ENCODE assay signal across 8 mouse cellular contexts in the genomic region with DNA sequence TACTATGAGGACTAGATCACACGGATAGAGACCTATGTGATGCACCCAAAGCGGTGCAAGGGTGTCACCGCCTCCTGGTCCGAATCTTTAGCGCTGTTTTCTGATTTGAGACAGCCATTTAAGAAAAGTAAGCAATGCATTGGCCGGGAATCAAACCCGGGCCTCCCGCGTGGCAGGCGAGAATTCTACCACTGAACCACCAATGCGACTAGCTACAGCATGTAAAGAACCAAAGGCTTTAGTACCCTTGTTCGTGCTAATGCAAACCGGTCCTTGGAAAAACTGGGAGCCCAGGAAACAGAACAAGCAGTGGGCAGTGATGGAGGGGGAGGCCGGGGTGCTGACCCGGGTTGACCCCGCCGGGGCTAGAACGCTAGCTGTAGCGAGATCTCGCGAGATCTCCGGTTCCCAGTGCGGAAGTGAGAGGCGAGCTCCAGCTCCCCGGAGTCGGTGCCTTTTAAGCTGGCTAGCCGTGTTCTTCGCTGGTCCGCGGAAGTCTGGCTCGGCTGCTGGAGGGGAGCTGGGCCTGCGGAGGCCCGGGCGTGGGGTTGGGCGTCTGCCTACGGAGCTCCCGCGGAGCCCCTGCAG. TPM values are rescaled to one million over a fixed set of nuclear protein-coding genes. Genes with fewer than 3 reads are reported as not detected.
A peak's percentile ranks its signal among the peaks of the same experiment; 100 is the strongest.
DNase-seq lines count a peak whose midpoint lies in the region; ATAC-seq and TF ChIP-seq lines count a peak whose summit lies in the region.

No protein-coding gene starts in this region.

- peak overlapping the region; percentile 80 for H3K27ac ChIP-seq in forebrain, embryonic 13.5 days
- H3K27ac ChIP-seq in liver, embryonic 15.5 days (replicated peaks) = peak overlapping the region; percentile 51; the same call in 1 of the 2 replicates
- peak overlapping the region; percentile 88 for H3K27ac ChIP-seq in neural tube, embryonic 11.5 days (ENCODE audit: low read depth, low read length)
- peak overlapping the region; percentile 91 for H3K27ac ChIP-seq in stomach, embryonic 16.5 days (ENCODE audit: low read length)

- 0 out of 2 replicates have a peak, but pooled peaks cover 4% of the 10 kb centered on the region for H3K36me3 ChIP-seq in E14TG2a.4 (ENCODE audit: insufficient read depth, low read length)
- H3K36me3 ChIP-seq in forebrain, embryonic 13.5 days (ENCODE audit: poor library complexity, severe bottlenecking) = no peaks in the 10 kb centered on the region
- H3K36me3 ChIP-seq in liver, embryonic 15.5 days (replicated peaks) = no peaks in the 10 kb centered on the region
- no peaks in the 10 kb centered on the region for H3K36me3 ChIP-seq in neural tube, embryonic 11.5 days (ENCODE audit: control insufficient read depth, insufficient read depth, low read length)
- no peaks in the 10 kb centered on the region for H3K36me3 ChIP-seq in stomach, embryonic 16.5 days (ENCODE audit: control insufficient read depth, insufficient read depth, low read length)

- peak overlapping the region; percentile 87 for H3K9ac ChIP-seq in forebrain, embryonic 13.5 days
- H3K9ac ChIP-seq in liver, embryonic 15.5 days = peak overlapping the region; percentile 63
- H3K9ac ChIP-seq in neural tube, embryonic 11.5 days (ENCODE audit: low read length) = peak overlapping the region; percentile 89
- H3K9ac ChIP-seq in stomach, embryonic 16.5 days (ENCODE audit: low read length) = peak overlapping the region; percentile 94

- no peak for TF ChIP-seq CTCF in E14TG2a.4 (conservative IDR thresholded peaks at IDR 0.05; ENCODE audit: low read length)

- H3K4me1 ChIP-seq in E14TG2a.4 (replicated peaks; ENCODE audit: low read depth, low read length) = peaks cover 39% of the 10 kb centered on the region
- peaks cover 7% of the 10 kb centered on the region for H3K4me1 ChIP-seq in forebrain, embryonic 13.5 days
- 0 out of 2 replicates have a peak, but pooled peaks cover 6% of the 10 kb centered on the region for H3K4me1 ChIP-seq in liver, embryonic 15.5 days (replicated peaks)
- H3K4me1 ChIP-seq in neural tube, embryonic 11.5 days (ENCODE audit: control insufficient read depth, insufficient read depth, low read length) = no peaks in the 10 kb centered on the region
- peaks cover 4% of the 10 kb centered on the region; the same call in 1 of the 2 replicates for H3K4me1 ChIP-seq in stomach, embryonic 16.5 days (ENCODE audit: control insufficient read depth, insufficient read depth, low read length)

- no peaks in the 10 kb centered on the region for H3K9me3 ChIP-seq in E14TG2a.4 (ENCODE audit: low read length)
- no peaks in the 10 kb centered on the region for H3K9me3 ChIP-seq in forebrain, embryonic 13.5 days (replicated peaks)
- H3K9me3 ChIP-seq in liver, embryonic 15.5 days (replicated peaks) = no peaks in the 10 kb centered on the region
- no peaks in the 10 kb centered on the region for H3K9me3 ChIP-seq in neural tube, embryonic 11.5 days (ENCODE audit: control insufficient read depth, low read length)
- no peaks in the 10 kb centered on the region for H3K9me3 ChIP-seq in stomach, embryonic 16.5 days (replicated peaks; ENCODE audit: control insufficient read depth, low read length)

- H3K4me2 ChIP-seq in forebrain, embryonic 13.5 days = peak overlapping the region; percentile 67
- peak overlapping the region; percentile 74 for H3K4me2 ChIP-seq in liver, embryonic 15.5 days
- peak overlapping the region; percentile 78 for H3K4me2 ChIP-seq in neural tube, embryonic 11.5 days (ENCODE audit: low read depth)
- H3K4me2 ChIP-seq in stomach, embryonic 16.5 days (ENCODE audit: low read depth, low read length) = peak overlapping the region; percentile 64

- ATAC-seq in cerebellum, adult (ENCODE audit: insufficient number of reproducible peaks, low FRiP score, low TSS enrichment) = peak; percentile 94
- ATAC-seq in forebrain, embryonic 13.5 days = peak; percentile 92
- peak; percentile 79 for ATAC-seq in liver, embryonic 15.5 days (ENCODE audit: insufficient read depth)
- peak; percentile 88 for ATAC-seq in neural tube, embryonic 11.5 days (ENCODE audit: insufficient read depth, low FRiP score, low TSS enrichment)
- ATAC-seq in stomach, embryonic 16.5 days (ENCODE audit: insufficient read depth, low FRiP score) = peak; percentile 90

- peaks cover 8% of the 10 kb centered on the region for H3K27me3 ChIP-seq in E14TG2a.4 (ENCODE audit: insufficient read depth, low read length)
- H3K27me3 ChIP-seq in forebrain, embryonic 13.5 days = peaks cover 11% of the 10 kb centered on the region
- H3K27me3 ChIP-seq in liver, embryonic 15.5 days = peaks cover 4% of the 10 kb centered on the region; the same call in 1 of the 2 replicates
- no peaks in the 10 kb centered on the region for H3K27me3 ChIP-seq in neural tube, embryonic 11.5 days (ENCODE audit: control insufficient read depth, insufficient read depth, low read length)
- no peaks in the 10 kb centered on the region for H3K27me3 ChIP-seq in stomach, embryonic 16.5 days (ENCODE audit: control insufficient read depth, insufficient read depth, low read length)

- WGBS in forebrain, embryonic 13.5 days = 6% methylated on average over 38 of the region's 38 CpGs
- WGBS in liver, embryonic 15.5 days (ENCODE audit: insufficient replicate concordance) = 7% methylated on average over 38 of the region's 38 CpGs
- 6% methylated on average over 35 of the region's 38 CpGs for WGBS in neural tube, embryonic 11.5 days
- 6% methylated on average over 38 of the region's 38 CpGs for WGBS in stomach, embryonic 16.5 days

- H3K4me3 ChIP-seq in E14TG2a.4 (replicated peaks; ENCODE audit: low read length) = peak overlapping the region; percentile 90
- peak overlapping the region; percentile 75 for H3K4me3 ChIP-seq in forebrain, embryonic 13.5 days
- peak overlapping the region; percentile 67 for H3K4me3 ChIP-seq in liver, embryonic 15.5 days (replicated peaks)
- H3K4me3 ChIP-seq in neural tube, embryonic 11.5 days (ENCODE audit: low read depth, low read length) = peak overlapping the region; percentile 65
- peak overlapping the region; percentile 86 for H3K4me3 ChIP-seq in stomach, embryonic 16.5 days (replicated peaks; ENCODE audit: low read length)

- intact Hi-C loops in heart, postnatal 10 days (cut with DNase I) = no loop called here

- peak; percentile 94 for DNase-seq in heart, postnatal 10 days
- DNase-seq in kidney, postnatal 4 days = peak; percentile 94 to 97
- peak; percentile 92 for DNase-seq in neural tube, embryonic 11.5 days (ENCODE audit: low spot score)

RNA-seq across cellular contexts. Expression of a gene that starts 25.4 kb away (rescaled TPM):
- 0.29 and 0.63 TPM in 2 replicates for polyA plus RNA-seq in forebrain, embryonic 13.5 days (2015; fragmentation: Nextera tagmentation; extraction: Ambion mirVana)
- total RNA-seq in heart, postnatal 10 days (2021) = not detected
- polyA plus RNA-seq in liver, embryonic 15.5 days (2015; fragmentation: Nextera tagmentation; extraction: Ambion mirVana) = not detected in 2 replicates
- polyA plus RNA-seq in neural tube, embryonic 11.5 days (2014; fragmentation: Nextera tagmentation; extraction: Ambion mirVana) = 1.7 and 2.4 TPM in 2 replicates
- 2.9 and 3.2 TPM in 2 replicates for polyA plus RNA-seq in stomach, embryonic 16.5 days (2015; fragmentation: Nextera tagmentation; extraction: Ambion mirVana)

RNA-seq across cellular contexts. Expression of a gene that starts 38.0 kb away (rescaled TPM):
- 0.76 and 1.3 TPM in 2 replicates for polyA plus RNA-seq in forebrain, embryonic 13.5 days (2015; fragmentation: Nextera tagmentation; extraction: Ambion mirVana)
- under 1 TPM in 1 of 2 experiments, not detected in 1; 0.12 TPM for total RNA-seq in heart, postnatal 10 days (2021)
- polyA plus RNA-seq in liver, embryonic 15.5 days (2015; fragmentation: Nextera tagmentation; extraction: Ambion mirVana) = not detected in 2 replicates
- 4.0 and 4.5 TPM in 2 replicates for polyA plus RNA-seq in neural tube, embryonic 11.5 days (2014; fragmentation: Nextera tagmentation; extraction: Ambion mirVana)
- 0.06 and 0.20 TPM in 2 replicates for polyA plus RNA-seq in stomach, embryonic 16.5 days (2015; fragmentation: Nextera tagmentation; extraction: Ambion mirVana)

RNA-seq across cellular contexts. Expression of a gene that starts 45.0 kb away (rescaled TPM):
- polyA plus RNA-seq in forebrain, embryonic 13.5 days (2015; fragmentation: Nextera tagmentation; extraction: Ambion mirVana) = 0.73 and 0.92 TPM in 2 replicates
- under 1 TPM; 0.17 to 0.60 TPM for total RNA-seq in heart, postnatal 10 days (2021)
- 0.09 TPM in 1 of 2 replicates, not detected in the other for polyA plus RNA-seq in liver, embryonic 15.5 days (2015; fragmentation: Nextera tagmentation; extraction: Ambion mirVana)
- polyA plus RNA-seq in neural tube, embryonic 11.5 days (2014; fragmentation: Nextera tagmentation; extraction: Ambion mirVana) = 14.5 and 14.6 TPM in 2 replicates
- polyA plus RNA-seq in stomach, embryonic 16.5 days (2015; fragmentation: Nextera tagmentation; extraction: Ambion mirVana) = 2.4 and 2.8 TPM in 2 replicates

Comparison
In these comparisons a context has a peak if more than half of its experiments do, and no peak if none do; other contexts are left out.
1. Peak in every context shown above with its lines: DNase-seq, ATAC-seq, H3K4me3 ChIP-seq and H3K27ac ChIP-seq.